Mouse (Mus musculus) lung, embryonic 14.5 days (tissue): Measurements from ENCODE around the gene Ntf5. TPM values are rescaled to one million over a fixed set of nuclear protein-coding genes. Genes with fewer than 3 reads are reported as not detected.

Experiments used
- ATAC-seq: fragments of 200-750 bp; cut with Nextera tagmentation; 2 replicates; pipeline ENCODE4 v1.8.0; 2017; ENCODE audit warnings: mild to moderate bottlenecking, moderate TSS enrichment, moderate library complexity; ENCODE audit not compliant: insufficient read depth
- DNase-seq: peaks from one replicate; pipeline ENCODE4 v3.0.0-alpha.2; 2015
- H3K27ac ChIP-seq: fragments of 300-500 bp; sonication (generic); 2 replicates; pipeline ENCODE4 v1.5.1; 2014; ENCODE audit warnings: low read depth, mild to moderate bottlenecking, moderate library complexity
- H3K27me3 ChIP-seq: fragments of 300-500 bp; sonication (generic); 2 replicates; pipeline ENCODE4 v1.6.1; 2014; ENCODE audit warnings: low read length, control low read depth; ENCODE audit not compliant: insufficient read depth
- H3K36me3 ChIP-seq: fragments of 300-500 bp; sonication (generic); 2 replicates; pipeline ENCODE4 v1.6.1; 2014; ENCODE audit warnings: control low read depth; ENCODE audit not compliant: insufficient read depth
- H3K4me1 ChIP-seq: fragments of 300-500 bp; sonication (generic); 2 replicates; pipeline ENCODE4 v1.6.1; 2014; ENCODE audit warnings: antibody characterized with exemption, control low read depth; ENCODE audit not compliant: insufficient read depth
- H3K4me2 ChIP-seq: fragments of 300-500 bp; sonication (generic); 2 replicates; pipeline ENCODE4 v1.6.1; 2014; ENCODE audit warnings: mild to moderate bottlenecking
- H3K4me3 ChIP-seq: fragments of 300-500 bp; sonication (generic); 2 replicates; pipeline ENCODE4 v1.5.1; 2014; ENCODE audit warnings: low read depth, low read length
- H3K9ac ChIP-seq: fragments of 300-500 bp; sonication (generic); 2 replicates; pipeline ENCODE4 v1.6.1; 2014
- H3K9me3 ChIP-seq: fragments of 300-500 bp; sonication (generic); 2 replicates; pipeline ENCODE4 v1.6.1; 2016; ENCODE audit warnings: low read depth, low read length, control low read depth
- CTCF ChIP-seq: IDR thresholded peaks from 2 replicates; pipeline ENCODE4 v1.5.1; 2016; ENCODE audit warnings: antibody characterized with exemption, low read depth
- WGBS: fragments of 180-500 bp; shearing (Covaris S2); extraction: QIAGEN DNeasy Blood & Tissue Kit; methylation state at CpG from one replicate; pipeline ENCODE4 v1.1.7; 2014; 5-methylcytosine and 5-hydroxymethylcytosine counted together
- polyA plus RNA-seq: library from polyadenylated mRNA; unstranded; fragments of >200 nt; fragmentation: Nextera tagmentation; extraction: Ambion mirVana; gene quantifications from 2 replicates; pipeline ENCODE4 v1.2.1, GENCODE M21; 2014

Gene Ntf5
- polyA plus RNA-seq, 1 experiment from 2014 or later = 1.9 TPM

GRCm38 (mm10) chr7:45405091-45406075, 8.1 kb upstream of the Ntf5 start, which contains the start of gene Kcna7:
TSS of gene Kcna7 (plus strand) at chr7:45405653.
- H3K27me3 ChIP-seq = peaks cover 51% of the 10 kb centered on the region
- DNase-seq (peak; percentile 79), ATAC-seq (peak; percentile 48; the same call in 1 of the 2 replicates)
- WGBS = 8% methylated on average over 28 of the region's 28 CpGs
- no peaks in the 10 kb centered on the region for H3K9me3 ChIP-seq
- H3K36me3 ChIP-seq = no peaks in the 10 kb centered on the region
- TF ChIP-seq CTCF = peak; percentile 94
- H3K9ac ChIP-seq = peak within 1 kb of the TSS; percentile 32
- H3K4me2 ChIP-seq = peak within 1 kb of the TSS; percentile 65
- H3K4me3 ChIP-seq = peak within 1 kb of the TSS; percentile 39
- H3K27ac ChIP-seq = no peak within 1 kb of the TSS
- H3K4me1 ChIP-seq = no peaks in the 10 kb centered on the region

GRCm38 (mm10) chr7:45406157-45407156, 7.0 kb upstream of the Ntf5 start:
- TF ChIP-seq CTCF = no peak
- Histone ChIP-seq H3K4me3 (peak overlapping the region; percentile 39), H3K9ac (peak overlapping the region; percentile 32), H3K27me3 (peaks cover 52% of the 10 kb centered on the region), H3K36me3 (no peaks in the 10 kb centered on the region), H3K4me1 (no peaks in the 10 kb centered on the region), H3K9me3 (no peaks in the 10 kb centered on the region), H3K27ac (no peak overlapping the region), H3K4me2 (peak overlapping the region; percentile 65)
- DNase-seq (peak; percentile 32), ATAC-seq (no peak)
- whole genome bisulfite sequencing = 2% methylated on average over 114 of the region's 114 CpGs

GRCm38 (mm10) chr7:45407836-45408235, 5.7 kb upstream of the Ntf5 start:
- Histone ChIP-seq H3K9me3 (no peaks in the 10 kb centered on the region), H3K27ac (no peak overlapping the region), H3K4me3 (no peak overlapping the region), H3K27me3 (peaks cover 61% of the 10 kb centered on the region), H3K36me3 (no peaks in the 10 kb centered on the region), H3K4me2 (no peak overlapping the region), H3K9ac (no peak overlapping the region), H3K4me1 (no peaks in the 10 kb centered on the region)
- DNase-seq = no peak
- 74% methylated on average over 10 of the region's 10 CpGs for WGBS
- no peak for ATAC-seq
- no peak for TF ChIP-seq CTCF

- TF ChIP-seq CTCF = no peak
- Histone ChIP-seq H3K4me2 (no peak overlapping the region), H3K9ac (no peak overlapping the region), H3K4me1 (no peaks in the 10 kb centered on the region), H3K27ac (no peak overlapping the region), H3K36me3 (no peaks in the 10 kb centered on the region), H3K4me3 (no peak overlapping the region), H3K27me3 (peaks cover 62% of the 10 kb centered on the region), H3K9me3 (no peaks in the 10 kb centered on the region)
- DNase-seq (no peak), ATAC-seq (no peak)
- WGBS = 59% methylated on average over 7 of the region's 7 CpGs
Observed at GRCm38 (mm10) chr7:45408351-45408750, 5.1 kb upstream of the Ntf5 start.

GRCm38 (mm10) chr7:45408949-45409348, 4.5 kb upstream of the Ntf5 start:
- no peak for DNase-seq
- Histone ChIP-seq H3K4me2 (no peak overlapping the region), H3K27ac (no peak overlapping the region), H3K4me1 (peaks cover 4% of the 10 kb centered on the region; the same call in 1 of the 2 replicates), H3K9ac (no peak overlapping the region), H3K36me3 (no peaks in the 10 kb centered on the region), H3K9me3 (no peaks in the 10 kb centered on the region), H3K4me3 (no peak overlapping the region), H3K27me3 (peaks cover 68% of the 10 kb centered on the region)
- WGBS = 88% methylated on average over 17 of the region's 17 CpGs
- TF ChIP-seq CTCF = no peak
- ATAC-seq = no peak

- Histone ChIP-seq H3K9ac (no peak overlapping the region), H3K27ac (no peak overlapping the region), H3K36me3 (no peaks in the 10 kb centered on the region), H3K27me3 (peaks cover 75% of the 10 kb centered on the region), H3K4me1 (peaks cover 6% of the 10 kb centered on the region; the same call in 1 of the 2 replicates), H3K4me3 (no peak overlapping the region), H3K9me3 (no peaks in the 10 kb centered on the region), H3K4me2 (no peak overlapping the region)
- DNase-seq (no peak), ATAC-seq (no peak)
- 83% methylated on average over 8 of the region's 8 CpGs for WGBS
- TF ChIP-seq CTCF = no peak
Observed at GRCm38 (mm10) chr7:45409497-45410163, 3.9 kb upstream of the Ntf5 start.
